Mouse (Mus musculus): ENCODE results near the gene Gm43638.

- TF ChIP-seq POLR2A (IDR thresholded peaks at IDR 0.05; ENCODE audit: insufficient read depth, low read depth, low read length) (no peak), CTCF (IDR thresholded peaks at IDR 0.05; ENCODE audit: insufficient read depth, low read depth, low read length) (no peak)
Measured at GRCm38 (mm10) chr5:87482160-87482559, 4.4 kb downstream of the Gm43638 start, which contains the start of gene Ugt2a2.

All from olfactory bulb, adult 2 months (tissue).